Mouse (Mus musculus) hematopoietic stem cell, adult 5-6 weeks (primary cell): ENCODE measurements around the gene Myl4. TPM values are rescaled to one million over a fixed set of nuclear protein-coding genes. Genes with fewer than 3 reads are reported as not detected.
"Not testable (repeated sequence)": the region's sequence is repeated elsewhere in the genome, so short reads cannot be mapped to it uniquely, and the experiment has no call there.

ENCODE experiments used
- ATAC-seq, 2 experiments: fragments of 125-278 bp in 1 of 2; replicated peaks in 1 of 2; 2 replicates each; pipeline ENCODE4 v1.8.0; 2016 to 2017; ENCODE audit warnings: inconsistent platforms in 2 of 2, mild to moderate bottlenecking in 2 of 2, moderate number of reproducible peaks in 2 of 2, low read depth in 1 of 2, moderate TSS enrichment in 1 of 2; ENCODE audit not compliant: low FRiP score in 2 of 2, poor library complexity in 2 of 2, severe bottlenecking in 2 of 2, insufficient read depth in 1 of 2, low TSS enrichment in 1 of 2
- total RNA-seq: library from RNA; stranded (forward); fragments of 172-1452, 232-1000 nt; gene quantifications from 2 replicates; pipeline ENCODE4 v1.2.3, GENCODE M21; 2017

Gene Myl4
- total RNA-seq, result 2.2 and 3.9 TPM in 2 replicates

DNA sequence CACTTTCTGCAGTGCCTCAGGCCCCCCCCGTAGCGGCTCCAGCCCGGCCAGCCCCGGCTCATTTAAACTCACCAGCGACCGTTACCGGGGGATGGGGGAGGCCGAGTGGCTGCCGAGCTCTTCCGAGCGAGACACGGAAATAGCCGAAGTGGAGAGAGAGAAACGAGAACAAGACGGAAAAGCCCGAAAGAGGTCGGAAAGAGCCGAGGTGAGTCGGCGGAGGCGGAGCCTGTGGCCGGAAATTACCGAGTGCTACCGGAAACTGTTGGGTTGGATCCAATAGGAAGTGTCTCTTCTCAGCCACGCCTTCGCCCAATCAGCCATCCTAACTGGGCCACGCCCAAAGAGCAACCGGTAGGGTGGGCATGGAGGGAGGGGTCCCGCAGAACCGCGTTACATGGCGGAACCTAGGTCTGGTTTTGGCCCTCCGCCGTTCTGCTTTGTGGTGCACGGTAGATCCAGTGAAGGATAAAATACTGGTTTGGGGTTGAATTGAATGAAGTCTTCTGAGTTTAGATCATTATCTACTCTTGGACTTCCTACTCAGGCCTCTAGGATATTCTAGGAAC is at the start of gene Myl4, which contains the start of gene Cdc27:
Gene Myl4, plus strand, starts transcription at position 258 of the 569 bp plus-strand sequence.
Gene Cdc27, minus strand, starts transcription at position 215 of the 569 bp plus-strand sequence.
- ATAC-seq, result peak; percentile 93 to 94

DNA sequence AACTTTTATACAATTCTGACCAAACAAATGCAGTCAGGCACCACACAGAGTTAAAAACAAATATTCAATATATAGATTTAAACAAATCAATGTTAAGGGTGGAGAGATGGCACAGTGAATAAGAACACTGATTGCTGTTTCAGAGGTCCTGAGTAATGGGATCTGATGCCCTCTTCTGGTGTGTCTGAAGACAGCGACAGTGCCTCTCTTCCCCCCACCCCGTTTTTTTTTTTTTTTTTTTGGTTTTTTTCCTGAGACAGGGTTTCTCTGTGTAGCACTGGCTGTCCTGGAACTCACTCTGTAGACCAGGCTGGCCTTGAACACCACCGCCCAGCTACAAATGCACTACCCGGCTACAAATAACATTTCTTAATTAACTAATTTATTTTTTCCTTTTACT is 42.0 kb upstream of the Myl4 start:
- ATAC-seq, result no peak

DNA sequence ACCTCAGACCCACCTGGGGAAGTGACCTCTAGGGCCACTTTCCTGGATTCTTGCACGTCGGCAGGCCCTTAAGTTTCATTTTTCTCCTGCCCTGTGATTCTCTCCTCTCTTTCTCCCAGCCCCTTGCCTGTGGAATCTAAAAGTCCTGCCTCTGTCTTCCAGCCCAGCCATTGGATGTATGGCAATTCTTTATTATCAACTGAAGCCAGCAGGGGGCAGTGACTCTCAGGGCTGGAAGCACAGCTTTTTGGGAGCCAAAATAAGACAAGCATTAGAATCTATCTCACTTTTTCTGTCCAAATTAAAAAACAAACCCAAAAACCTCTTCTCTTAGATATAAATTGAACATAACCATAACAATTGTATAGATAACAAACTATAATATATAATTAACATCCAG is 39.9 kb upstream of the Myl4 start:
- ATAC-seq, result peak; percentile 32 to 37; a peak in 1 of 4 replicates

DNA sequence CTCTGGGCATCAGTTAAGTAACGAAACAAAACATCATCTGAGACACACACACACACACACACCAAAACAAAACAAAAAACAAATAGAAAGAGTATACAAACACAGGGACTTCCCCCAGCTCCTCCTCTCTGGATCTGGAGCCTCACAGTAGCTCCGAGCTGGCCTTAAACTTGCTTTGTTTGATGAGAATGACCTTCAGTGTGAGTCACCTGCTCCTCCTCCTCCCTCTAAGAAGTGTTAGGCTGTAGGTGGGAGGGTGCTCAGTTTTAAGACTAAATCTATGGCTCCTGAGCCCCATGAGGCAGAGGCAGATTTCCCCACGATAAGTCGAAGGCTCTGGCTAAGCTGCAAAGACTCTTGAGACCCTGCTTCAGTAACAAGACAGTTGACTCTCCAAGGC is 38.0 kb upstream of the Myl4 start:
- no peak for ATAC-seq

DNA sequence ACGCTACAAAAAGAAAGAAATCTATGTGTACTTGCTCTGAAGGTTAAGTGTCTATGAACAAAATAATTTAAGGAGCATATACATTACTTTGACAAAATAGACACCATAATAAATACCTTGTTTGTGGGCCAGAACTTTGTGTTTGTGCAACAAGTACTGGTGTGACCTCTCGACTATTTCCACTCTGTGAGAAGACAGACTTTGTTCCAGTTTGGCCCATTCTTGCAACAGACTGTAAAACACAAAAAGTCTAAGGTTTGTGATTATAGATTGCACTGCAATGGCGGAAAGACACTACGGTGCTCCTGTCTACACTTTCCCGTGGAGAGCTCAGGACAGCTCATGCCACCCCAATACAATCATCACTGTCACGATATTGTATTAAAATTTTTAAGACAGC is 24.5 kb upstream of the Myl4 start:
- ATAC-seq, result no peak

DNA sequence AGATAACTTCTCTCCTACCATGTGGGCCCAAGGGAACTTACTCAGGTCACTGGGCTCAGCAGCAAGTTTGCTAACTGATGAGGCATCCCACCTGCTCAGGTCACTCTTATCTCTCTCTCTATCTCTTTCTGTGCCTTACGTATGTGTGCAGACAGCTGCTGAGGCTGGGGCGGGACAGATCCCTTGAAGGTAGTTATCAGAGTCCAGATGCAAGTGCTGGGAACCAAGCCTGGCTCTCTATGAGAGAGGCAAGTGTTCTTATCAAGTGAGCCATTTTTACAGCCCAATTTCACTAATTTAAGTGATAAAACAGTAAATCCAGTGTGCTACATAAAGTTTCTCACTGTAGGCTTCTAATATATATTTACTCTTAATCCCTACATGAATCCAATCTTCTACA is 13.6 kb upstream of the Myl4 start:
- no peak; a peak in 1 of 4 replicates for ATAC-seq

DNA sequence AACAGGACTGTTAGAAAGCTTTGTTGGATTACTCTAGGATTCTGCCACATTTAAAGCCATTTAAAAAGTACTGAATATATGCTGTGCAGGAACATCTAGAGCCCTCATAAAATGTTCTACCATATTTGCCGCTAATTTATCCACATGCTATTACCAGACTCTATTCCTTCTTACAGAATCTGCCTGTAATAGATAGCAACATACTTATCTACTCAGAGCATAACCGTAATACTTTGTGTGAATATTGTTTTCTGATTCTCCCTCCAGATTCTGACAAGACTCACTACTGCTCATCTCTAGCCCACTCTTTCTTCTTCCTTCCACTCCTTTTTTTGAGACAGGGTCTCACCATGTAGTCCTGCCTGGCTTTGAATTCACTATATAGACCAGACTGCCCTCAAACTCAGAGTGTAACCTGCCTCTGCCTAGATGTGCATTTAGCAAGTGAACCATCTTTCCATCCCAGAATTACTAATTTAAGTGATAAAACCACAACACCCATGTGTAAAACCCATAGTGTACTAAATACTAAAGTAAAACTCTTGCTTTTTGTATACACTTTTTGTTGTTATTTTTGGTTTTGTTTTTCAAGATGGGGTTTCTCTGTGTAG is 12.4 kb upstream of the Myl4 start:
- no peak for ATAC-seq

DNA sequence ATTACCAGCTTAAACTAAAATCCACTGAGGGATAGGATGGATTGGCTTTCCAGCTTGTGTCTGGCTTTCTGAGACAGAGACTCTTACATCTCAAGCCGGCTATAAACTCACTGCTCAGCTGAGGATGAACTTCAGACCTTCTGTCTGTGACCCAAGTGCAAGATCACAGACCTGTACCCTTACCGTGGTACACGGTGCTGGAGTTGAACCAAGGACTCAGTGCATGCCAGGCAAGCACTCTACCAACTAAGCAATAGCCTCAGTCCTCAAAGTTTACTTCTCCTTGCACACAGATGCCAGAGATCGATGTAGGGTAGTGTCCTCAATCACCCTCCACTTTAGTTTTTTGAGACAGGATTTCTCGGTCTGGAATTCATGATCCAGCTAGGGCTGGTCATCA is 10.7 kb upstream of the Myl4 start:
- ATAC-seq, result no peak

DNA sequence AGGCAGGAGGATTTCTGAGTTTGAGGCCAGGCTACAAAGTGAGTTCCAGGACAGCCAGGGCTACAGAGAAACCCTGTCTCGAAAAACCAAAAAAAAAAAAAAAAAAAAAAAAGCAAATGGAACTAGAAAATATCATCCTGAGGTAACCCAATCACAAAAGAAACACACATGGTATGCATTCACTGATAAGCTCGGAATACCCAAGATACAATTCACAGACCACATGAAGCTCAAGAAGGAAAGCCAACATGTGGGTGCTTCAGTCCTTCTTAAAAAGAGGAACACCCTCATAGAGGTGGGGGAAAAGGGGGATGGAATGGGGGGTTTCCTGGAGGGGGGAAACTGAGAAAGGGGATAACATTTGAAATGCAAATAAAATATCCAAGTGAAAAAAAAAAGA is 7.1 kb upstream of the Myl4 start:
- not testable (repeated sequence) for ATAC-seq

DNA sequence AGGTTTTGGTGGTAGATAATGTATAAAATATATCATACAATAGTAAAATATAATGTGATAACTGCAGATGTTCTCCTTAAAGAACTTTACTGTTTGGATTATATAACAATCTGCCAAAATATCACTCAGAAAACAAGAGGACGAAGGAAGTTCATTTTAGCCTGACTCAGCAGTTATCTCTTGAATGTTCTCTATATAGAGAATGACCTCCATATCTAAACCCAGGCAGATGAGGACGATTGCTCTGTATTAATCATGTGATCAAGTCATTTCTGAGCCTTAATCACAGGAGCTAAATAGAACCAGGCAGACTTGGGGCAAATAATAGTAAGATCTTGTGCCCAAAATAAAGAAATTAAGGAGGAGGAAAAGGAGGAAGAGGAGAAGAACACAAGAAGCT is 6.0 kb upstream of the Myl4 start:
- no peak for ATAC-seq

DNA sequence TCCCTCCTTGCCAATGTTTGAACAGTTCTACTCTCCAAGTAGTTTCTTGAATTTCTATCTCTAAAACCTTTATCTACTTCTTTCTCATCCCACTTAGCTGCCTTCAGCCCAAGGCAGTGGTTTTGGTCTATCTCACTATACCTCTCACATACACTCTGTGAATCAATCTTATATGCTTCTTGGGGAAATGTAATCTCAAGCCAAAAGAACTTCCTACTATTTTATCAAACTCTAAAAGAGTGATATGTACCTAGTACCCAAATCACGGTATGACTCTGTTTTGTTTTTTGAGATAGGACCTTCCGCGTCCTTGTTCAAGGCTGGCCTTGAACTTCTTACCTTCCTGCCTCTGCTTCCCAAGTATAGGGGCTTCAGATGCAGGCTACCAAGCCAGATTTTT is 3.0 kb upstream of the Myl4 start:
- no peak for ATAC-seq

DNA sequence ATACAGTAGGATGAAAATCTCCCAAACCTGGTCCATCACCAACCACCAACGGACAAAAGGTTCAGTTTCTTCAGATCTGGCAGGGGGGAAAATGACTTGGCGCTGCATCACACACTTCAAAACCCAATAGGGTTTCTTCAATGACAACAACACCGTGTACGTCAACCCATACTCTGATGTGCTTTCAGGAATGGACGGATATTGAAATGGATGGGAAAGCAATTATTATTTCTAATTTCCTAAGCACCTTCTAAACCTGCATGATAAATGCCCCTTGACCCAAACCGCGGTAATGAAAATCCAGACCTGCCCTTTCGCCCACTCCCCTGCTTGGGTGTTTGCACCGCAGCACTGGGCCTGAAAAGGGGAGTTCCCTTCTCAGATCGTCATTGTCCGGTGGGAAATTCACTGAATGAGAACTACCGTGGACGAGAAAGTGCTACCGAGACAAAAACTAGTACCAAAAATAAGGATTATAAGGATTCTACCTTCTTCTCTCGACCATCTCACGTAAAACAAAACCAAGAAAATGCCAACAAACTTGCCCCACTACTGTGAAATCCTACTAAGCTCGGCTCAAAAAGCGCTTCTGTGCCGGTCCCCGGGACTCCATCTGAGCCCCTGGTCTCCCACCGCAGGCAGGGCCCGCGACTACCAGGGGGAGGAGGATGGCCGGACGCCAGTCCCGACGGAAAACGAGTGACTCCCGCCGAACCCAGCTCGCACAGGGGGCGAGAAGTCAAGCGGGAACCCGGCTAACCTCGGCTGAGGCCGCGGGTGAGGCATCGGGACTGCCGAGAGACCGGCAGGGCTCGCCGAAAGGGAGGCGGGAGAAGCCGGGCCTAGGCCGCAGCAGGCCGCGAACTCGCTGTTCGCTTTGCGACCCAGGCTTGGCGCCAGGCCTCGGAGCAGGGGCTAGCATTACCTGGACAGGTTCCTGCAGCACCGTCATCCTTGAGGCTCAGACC is 741 bp upstream of the Myl4 start:
- peak; percentile 29 to 54 for ATAC-seq

DNA sequence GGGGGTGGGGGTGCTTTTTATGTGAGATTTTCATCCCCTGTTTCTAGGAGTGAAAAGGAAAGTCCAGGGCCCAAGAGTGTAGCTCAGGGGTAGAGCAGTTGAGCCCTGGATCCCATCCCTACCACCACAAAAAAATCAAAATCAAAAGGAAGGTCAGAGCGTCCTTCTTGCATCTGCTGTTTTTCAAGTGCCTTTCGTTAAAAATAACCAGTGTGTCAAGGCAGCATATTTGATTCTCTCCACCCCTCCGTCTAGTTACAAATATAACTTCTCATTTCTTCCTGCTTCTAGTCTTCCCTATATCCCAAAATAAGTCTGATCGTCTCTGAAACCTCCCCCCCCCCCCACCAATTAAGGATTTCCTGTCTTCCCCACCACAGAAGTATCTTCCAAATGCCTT is 7.6 kb downstream of the Myl4 start:
- ATAC-seq, result no peak

DNA sequence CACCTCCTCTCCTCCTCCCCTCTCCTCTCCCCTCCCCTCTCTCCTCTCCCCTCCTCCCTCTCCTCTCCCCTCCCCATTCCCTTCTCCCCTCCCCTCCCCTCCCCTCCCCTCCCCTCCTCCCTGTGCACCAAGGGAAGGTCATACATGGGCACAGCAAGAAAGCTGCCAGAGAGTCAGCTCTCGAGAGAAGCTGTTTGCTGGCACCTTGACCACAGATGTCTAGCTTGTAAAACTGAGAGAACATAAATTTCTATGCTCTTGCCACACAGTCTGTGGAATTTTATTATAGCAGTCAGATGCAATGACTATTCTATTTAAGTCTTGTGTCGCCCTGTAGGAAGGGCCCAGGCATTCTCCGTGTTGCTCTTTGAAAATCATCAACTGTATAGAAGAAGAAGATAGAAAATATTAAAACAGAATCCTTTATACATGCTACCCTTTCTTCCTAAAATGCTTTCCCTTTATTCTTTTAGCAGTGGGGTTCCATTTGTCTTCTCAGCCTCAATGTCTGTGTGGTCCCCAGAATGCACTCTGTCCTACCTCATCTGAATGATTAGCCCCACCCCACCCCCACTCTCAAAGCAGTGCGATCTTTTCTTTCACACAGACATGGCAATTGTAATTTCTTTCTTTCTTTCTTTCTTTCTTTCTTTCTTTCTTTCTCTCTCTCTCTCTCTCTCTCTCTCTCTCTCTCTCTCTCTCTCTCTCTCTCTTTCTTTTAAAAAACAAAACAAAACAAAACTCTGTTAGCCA is 8.4 kb downstream of the Myl4 start:
- ATAC-seq, result no peak

DNA sequence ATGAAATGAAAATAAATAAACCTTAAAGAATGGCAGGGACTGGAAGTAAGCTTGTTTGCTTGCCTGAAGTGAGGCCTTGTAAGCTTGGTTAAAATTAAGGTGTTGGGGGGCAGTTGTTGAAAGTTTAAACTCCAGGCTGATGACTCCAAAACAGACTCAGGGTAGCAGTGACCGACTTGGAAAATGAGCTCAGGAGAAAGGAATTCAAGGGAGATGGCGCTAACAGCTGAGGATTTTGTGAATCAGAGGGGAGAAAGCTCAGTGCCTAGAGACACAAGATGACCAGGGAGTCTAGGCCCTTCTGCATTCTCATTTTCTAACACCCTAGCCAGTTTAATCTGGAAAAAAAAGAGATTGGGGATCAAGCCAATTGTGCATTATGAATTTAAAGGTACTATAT is 10.5 kb downstream of the Myl4 start:
- no peak for ATAC-seq

DNA sequence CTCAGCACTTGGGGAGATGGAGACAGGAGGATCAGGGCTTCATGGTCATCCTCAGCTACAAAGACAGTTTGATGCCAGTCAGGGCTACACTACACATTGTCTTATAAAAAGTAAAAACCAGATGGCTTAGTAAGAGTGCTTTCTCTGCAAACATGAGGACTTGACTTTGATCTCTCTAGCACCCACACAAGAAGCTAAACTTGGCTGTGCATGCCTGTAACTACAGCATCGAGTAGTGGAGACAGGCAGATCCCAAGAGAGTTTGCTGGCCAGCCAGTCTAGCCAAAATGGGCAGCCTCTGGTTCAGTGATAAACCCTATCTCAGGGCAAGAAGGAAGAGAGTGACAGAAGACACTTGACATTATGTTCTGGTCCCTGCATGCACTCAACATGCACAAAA is 13.0 kb downstream of the Myl4 start:
- ATAC-seq, result no peak

DNA sequence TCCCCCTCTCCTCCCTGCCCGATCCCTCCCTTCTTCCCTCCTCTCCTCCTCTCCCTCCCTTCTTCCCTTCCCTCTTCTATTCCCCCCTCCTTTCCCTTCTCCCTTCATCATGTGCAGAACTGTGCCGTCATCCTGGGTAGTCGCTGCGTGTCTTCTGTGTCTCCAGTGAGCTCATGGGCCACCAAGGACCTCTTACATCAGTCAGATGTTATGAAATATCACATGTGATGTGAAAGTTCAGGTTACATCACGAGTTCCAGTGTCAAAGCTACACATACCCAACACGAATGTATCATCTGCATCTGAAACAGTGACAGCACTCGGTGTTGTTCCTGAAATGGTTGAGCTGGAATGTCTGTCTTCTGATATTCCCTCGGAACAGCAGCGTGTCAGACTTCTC is 14.7 kb downstream of the Myl4 start:
- peak in 1 of 2 experiments; percentile 42; a peak in 1 of 4 replicates for ATAC-seq

DNA sequence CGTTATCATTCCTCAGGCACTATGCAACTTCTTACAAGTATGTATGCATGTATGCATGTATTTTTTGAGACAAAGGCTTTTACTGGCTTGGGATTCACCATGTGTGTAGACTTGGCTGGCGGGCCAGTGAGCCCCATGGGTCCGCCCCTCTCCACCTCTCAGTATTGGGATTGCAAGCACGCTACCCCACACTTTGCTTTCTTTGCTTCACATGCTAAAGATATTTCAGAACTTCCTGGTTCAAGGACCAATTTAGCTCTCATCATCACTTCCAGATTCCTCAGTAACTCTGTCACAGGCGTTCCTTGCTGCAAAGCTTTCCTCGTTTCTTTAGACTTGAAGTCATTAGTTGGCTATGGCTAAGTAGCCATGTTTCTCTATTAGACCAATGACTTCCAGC is 15.6 kb downstream of the Myl4 start:
- no peak for ATAC-seq
